Mouse (Mus musculus) lung, embryonic 14.5 days (tissue): ENCODE data around the gene Cntn2. TPM values are rescaled to one million over a fixed set of nuclear protein-coding genes. Genes with fewer than 3 reads are reported as not detected.

ENCODE experiments used
- ATAC-seq: fragments of 200-750 bp; cut with Nextera tagmentation; 2 replicates; pipeline ENCODE4 v1.8.0; 2017; ENCODE audit warnings: mild to moderate bottlenecking, moderate TSS enrichment, moderate library complexity; ENCODE audit not compliant: insufficient read depth
- DNase-seq: peaks from one replicate; pipeline ENCODE4 v3.0.0-alpha.2; 2015
- H3K27ac ChIP-seq: fragments of 300-500 bp; sonication (generic); 2 replicates; pipeline ENCODE4 v1.5.1; 2014; ENCODE audit warnings: low read depth, mild to moderate bottlenecking, moderate library complexity
- H3K27me3 ChIP-seq: fragments of 300-500 bp; sonication (generic); 2 replicates; pipeline ENCODE4 v1.6.1; 2014; ENCODE audit warnings: low read length, control low read depth; ENCODE audit not compliant: insufficient read depth
- H3K36me3 ChIP-seq: fragments of 300-500 bp; sonication (generic); 2 replicates; pipeline ENCODE4 v1.6.1; 2014; ENCODE audit warnings: control low read depth; ENCODE audit not compliant: insufficient read depth
- H3K4me1 ChIP-seq: fragments of 300-500 bp; sonication (generic); 2 replicates; pipeline ENCODE4 v1.6.1; 2014; ENCODE audit warnings: antibody characterized with exemption, control low read depth; ENCODE audit not compliant: insufficient read depth
- H3K4me2 ChIP-seq: fragments of 300-500 bp; sonication (generic); 2 replicates; pipeline ENCODE4 v1.6.1; 2014; ENCODE audit warnings: mild to moderate bottlenecking
- H3K4me3 ChIP-seq: fragments of 300-500 bp; sonication (generic); 2 replicates; pipeline ENCODE4 v1.5.1; 2014; ENCODE audit warnings: low read depth, low read length
- H3K9ac ChIP-seq: fragments of 300-500 bp; sonication (generic); 2 replicates; pipeline ENCODE4 v1.6.1; 2014
- H3K9me3 ChIP-seq: fragments of 300-500 bp; sonication (generic); 2 replicates; pipeline ENCODE4 v1.6.1; 2016; ENCODE audit warnings: low read depth, low read length, control low read depth
- CTCF ChIP-seq: IDR thresholded peaks from 2 replicates; pipeline ENCODE4 v1.5.1; 2016; ENCODE audit warnings: antibody characterized with exemption, low read depth
- WGBS: fragments of 180-500 bp; shearing (Covaris S2); extraction: QIAGEN DNeasy Blood & Tissue Kit; methylation state at CpG from one replicate; pipeline ENCODE4 v1.1.7; 2014; 5-methylcytosine and 5-hydroxymethylcytosine counted together
- polyA plus RNA-seq: library from polyadenylated mRNA; unstranded; fragments of >200 nt; fragmentation: Nextera tagmentation; extraction: Ambion mirVana; gene quantifications from 2 replicates; pipeline ENCODE4 v1.2.1, GENCODE M21; 2014

Cntn2 gene
- polyA plus RNA-seq, 1 experiment from 2014 or later: 0.72 TPM

DNA sequence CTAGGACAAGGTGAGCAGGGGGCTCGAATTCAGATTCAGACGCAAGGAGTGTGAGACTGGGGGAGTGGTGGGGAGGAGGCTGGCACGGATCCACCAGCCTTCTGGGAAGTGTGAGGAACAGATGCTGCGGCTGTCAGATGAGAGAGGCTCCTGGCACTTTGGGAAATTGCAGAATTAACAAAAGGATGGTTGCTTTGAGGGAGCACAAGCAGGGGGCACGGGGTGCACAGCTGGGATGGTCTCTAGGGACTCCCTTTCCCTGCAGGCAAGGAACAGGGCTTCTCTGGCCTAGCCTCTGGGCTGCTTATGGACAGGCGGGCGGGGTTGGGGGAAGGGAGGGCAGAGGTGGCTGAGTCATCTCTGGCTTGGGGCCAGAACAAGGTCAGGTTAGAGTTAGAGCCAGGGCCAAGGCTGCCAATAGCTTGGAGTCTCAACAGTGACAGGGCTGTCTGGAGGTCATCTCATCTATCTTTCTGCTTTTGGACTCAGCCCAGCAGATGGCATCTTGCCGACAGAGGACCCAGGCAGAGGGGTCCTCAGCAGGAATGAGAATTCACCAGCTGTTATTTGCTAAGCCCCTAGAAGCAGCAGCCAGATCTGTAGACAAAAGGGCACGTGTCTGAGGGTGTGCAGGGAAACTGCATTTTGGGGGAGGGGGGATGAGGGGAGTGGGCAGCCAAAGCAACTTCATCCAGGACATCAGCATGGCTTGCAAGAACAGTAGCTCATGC, 15.0 kb upstream of the Cntn2 start:
- DNase-seq (peak; percentile 78), ATAC-seq (peak; percentile 84)
- 12% methylated on average over 9 of the region's 9 CpGs for WGBS

DNA sequence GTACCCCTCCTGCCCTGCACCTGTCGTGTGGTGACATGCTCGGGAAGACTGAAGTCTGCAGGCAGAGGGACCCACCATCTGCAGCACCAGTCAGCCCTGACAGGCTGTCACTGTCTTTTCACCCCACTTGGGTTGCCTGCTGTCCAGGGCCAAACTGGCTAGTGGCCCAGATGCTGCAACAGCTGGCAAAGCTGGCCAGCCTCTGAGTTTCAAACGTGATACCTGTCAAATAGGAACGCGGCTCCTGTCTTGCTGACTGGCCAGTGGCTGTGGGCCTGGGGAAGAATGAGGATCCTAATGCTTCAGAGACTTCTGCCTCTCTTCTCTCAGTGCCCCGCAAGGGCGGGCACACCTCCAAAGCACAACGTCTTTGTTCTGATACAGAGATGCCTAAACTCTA, 733 bp upstream of the Cntn2 start:
- peaks cover 48% of the 10 kb centered on the region for H3K27me3 ChIP-seq
- no peak overlapping the region for H3K4me2 ChIP-seq
- H3K4me3 ChIP-seq: no peak overlapping the region
- ATAC-seq: no peak
- H3K27ac ChIP-seq: no peak overlapping the region
- peaks cover 21% of the 10 kb centered on the region; the same call in 1 of the 2 replicates for H3K4me1 ChIP-seq
- H3K9ac ChIP-seq: no peak overlapping the region
- no peak for DNase-seq
- TF ChIP-seq CTCF: no peak
- 59% methylated on average over 8 of the region's 8 CpGs for WGBS
- H3K36me3 ChIP-seq: no peaks in the 10 kb centered on the region
- H3K9me3 ChIP-seq: no peaks in the 10 kb centered on the region

More for the DNA sequence above, 15.0 kb upstream of the Cntn2 start:
- no peak overlapping the region for H3K27ac ChIP-seq
- H3K27me3 ChIP-seq: 0 out of 2 replicates have a peak, but pooled peaks cover 9% of the 10 kb centered on the region
- no peak for TF ChIP-seq CTCF
- H3K9ac ChIP-seq: no peak overlapping the region
- H3K4me1 ChIP-seq: peaks cover 18% of the 10 kb centered on the region
- no peaks in the 10 kb centered on the region for H3K36me3 ChIP-seq
- H3K9me3 ChIP-seq: no peaks in the 10 kb centered on the region
- H3K4me3 ChIP-seq: no peak overlapping the region
- H3K4me2 ChIP-seq: peak overlapping the region; percentile 11; the same call in 1 of the 2 replicates

DNA sequence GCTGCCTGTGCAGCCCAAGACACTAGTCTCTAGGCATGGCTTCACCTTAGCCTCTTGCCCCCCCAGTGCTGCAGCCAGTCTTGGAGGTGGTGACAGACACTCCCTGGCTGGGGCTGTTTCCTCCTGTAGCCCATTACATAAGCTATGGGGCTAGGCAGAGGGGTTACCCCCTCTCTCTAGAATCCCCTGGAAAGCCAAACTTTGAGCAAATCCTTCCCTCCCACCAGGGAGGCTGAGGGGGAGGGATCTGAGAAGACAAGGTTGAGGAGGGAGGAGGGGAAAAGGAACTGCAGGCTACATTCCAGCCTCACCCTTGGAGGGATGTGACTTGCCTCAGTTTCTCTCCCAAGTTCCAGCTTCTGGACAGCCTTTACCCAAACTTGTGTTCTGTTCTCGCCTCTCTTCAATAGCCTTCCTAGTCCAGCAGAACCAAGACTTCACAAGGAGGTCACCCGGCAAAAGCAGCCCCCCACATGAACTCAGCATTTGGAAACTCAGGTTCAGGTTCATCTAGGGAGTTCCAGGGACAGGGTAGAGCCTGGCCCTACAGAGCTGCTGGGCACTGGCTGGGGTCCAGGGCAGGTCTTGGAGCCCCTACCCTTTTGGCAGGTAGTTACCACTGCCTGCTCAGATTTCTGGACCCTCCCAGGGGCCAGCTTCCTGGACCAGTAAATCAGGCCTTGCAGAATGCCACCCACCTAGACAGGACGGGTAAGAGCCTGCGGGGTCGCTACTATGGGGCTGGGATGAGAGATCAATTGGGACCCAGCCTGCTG, 1.0 kb downstream of the Cntn2 start:
- Histone ChIP-seq H3K4me3 (peak overlapping the region; percentile 22; the same call in 1 of the 2 replicates), H3K36me3 (no peaks in the 10 kb centered on the region), H3K27me3 (peaks cover 48% of the 10 kb centered on the region), H3K4me2 (peak overlapping the region; percentile 50), H3K9ac (no peak overlapping the region), H3K9me3 (no peaks in the 10 kb centered on the region), H3K4me1 (peaks cover 21% of the 10 kb centered on the region; the same call in 1 of the 2 replicates), H3K27ac (no peak overlapping the region)
- DNase-seq: no peak
- TF ChIP-seq CTCF: no peak
- 10% methylated on average over 5 of the region's 5 CpGs for WGBS
- ATAC-seq: no peak

DNA sequence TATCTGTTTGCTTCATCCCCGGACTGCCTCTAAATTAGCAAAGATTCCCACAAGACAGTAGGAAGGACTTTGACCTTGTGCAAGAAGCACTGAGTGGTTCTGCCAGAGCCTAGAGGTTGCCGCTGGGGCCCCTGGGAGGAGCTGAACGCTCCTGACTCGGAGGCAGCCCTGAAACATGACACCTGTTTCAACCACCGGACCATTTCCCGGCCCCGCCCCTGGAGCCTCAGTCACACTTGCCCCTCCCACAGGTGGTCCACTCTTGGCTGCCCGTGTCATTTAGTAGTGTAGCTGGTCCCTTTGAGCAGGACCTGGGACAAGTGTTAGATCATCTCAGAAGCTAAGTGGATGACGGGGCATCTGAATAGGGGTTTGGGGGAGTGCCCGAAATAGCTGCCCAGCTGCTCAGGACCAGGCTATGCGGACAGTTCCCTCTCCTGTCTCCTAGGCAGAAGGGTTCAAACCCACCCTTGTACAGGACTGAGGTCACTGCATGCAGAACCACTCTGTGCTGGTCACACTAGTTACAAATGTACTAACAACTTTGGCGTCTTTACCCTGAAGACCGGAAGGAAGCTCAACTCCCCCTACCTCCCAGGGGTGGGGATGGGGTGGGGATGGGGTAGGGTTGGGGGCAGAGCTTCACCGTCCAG, 1.8 kb downstream of the Cntn2 start:
- no peak for TF ChIP-seq CTCF
- peak; percentile 48; the same call in 1 of the 2 replicates for ATAC-seq
- Histone ChIP-seq H3K9me3 (no peaks in the 10 kb centered on the region), H3K4me3 (no peak overlapping the region), H3K27ac (no peak overlapping the region), H3K27me3 (peaks cover 48% of the 10 kb centered on the region), H3K9ac (no peak overlapping the region), H3K4me1 (peaks cover 21% of the 10 kb centered on the region; the same call in 1 of the 2 replicates), H3K36me3 (no peaks in the 10 kb centered on the region), H3K4me2 (no peak overlapping the region)
- WGBS: 4% methylated on average over 14 of the region's 14 CpGs
- DNase-seq: peak; percentile 59

DNA sequence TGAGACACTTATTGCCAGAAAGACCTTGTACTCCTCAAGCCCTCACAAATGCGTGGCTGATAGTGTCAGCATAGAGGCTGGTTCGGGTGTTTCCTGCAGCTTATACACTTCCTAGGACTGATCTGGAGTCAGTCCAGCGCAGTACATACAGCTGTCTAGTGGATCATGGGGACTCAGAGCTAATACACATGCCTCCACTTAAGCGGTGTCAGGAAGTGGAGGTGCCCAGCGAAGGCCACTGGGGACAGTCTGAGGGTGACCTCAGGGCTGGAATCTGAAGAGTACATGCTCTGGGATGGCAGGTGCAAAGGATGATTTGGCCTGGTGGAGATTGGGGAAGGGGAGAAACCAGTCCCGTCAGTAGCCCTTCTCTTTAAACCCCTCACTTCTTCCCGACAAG, 2.4 kb downstream of the Cntn2 start:
- no peak for DNase-seq
- H3K36me3 ChIP-seq: no peaks in the 10 kb centered on the region
- H3K4me3 ChIP-seq: no peak overlapping the region
- no peak overlapping the region for H3K4me2 ChIP-seq
- H3K27ac ChIP-seq: no peak overlapping the region
- peaks cover 21% of the 10 kb centered on the region; the same call in 1 of the 2 replicates for H3K4me1 ChIP-seq
- no peak; the same call in 1 of the 2 replicates for ATAC-seq
- H3K27me3 ChIP-seq: peaks cover 48% of the 10 kb centered on the region
- no peaks in the 10 kb centered on the region for H3K9me3 ChIP-seq
- no peak overlapping the region for H3K9ac ChIP-seq
- TF ChIP-seq CTCF: no peak
- 38% methylated on average over 7 of the region's 7 CpGs for WGBS

DNA sequence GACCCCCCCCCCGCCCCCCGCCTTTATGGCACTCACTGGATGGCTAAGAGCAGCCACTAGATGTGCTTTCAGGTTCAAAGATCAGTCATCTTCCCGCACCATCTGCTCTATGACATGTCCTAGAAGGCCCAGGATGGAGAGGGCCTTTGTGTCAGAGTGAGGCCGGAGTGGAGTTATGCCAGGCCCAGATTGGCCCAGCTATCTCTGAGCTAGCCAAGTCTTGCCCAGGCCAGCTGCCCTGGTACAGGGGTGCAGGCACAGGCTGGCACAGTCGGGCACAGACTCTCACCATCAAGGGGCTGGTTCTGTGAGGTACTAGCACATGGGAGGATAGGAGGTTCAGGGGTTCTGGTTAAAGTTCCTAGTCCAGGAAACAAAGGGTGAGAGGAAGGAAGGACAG, 5.3 kb downstream of the Cntn2 start:
- TF ChIP-seq CTCF: no peak
- Histone ChIP-seq H3K4me1 (peaks cover 18% of the 10 kb centered on the region; the same call in 1 of the 2 replicates), H3K27ac (peak overlapping the region; percentile 48; the same call in 1 of the 2 replicates), H3K4me2 (no peak overlapping the region), H3K36me3 (no peaks in the 10 kb centered on the region), H3K9me3 (no peaks in the 10 kb centered on the region), H3K4me3 (no peak overlapping the region), H3K9ac (no peak overlapping the region), H3K27me3 (peaks cover 31% of the 10 kb centered on the region)
- whole genome bisulfite sequencing: 77% methylated on average over 5 of the region's 5 CpGs
- ATAC-seq: no peak
- DNase-seq: no peak
